8 mouse cellular contexts compared by ENCODE assay signal in the genomic region with DNA sequence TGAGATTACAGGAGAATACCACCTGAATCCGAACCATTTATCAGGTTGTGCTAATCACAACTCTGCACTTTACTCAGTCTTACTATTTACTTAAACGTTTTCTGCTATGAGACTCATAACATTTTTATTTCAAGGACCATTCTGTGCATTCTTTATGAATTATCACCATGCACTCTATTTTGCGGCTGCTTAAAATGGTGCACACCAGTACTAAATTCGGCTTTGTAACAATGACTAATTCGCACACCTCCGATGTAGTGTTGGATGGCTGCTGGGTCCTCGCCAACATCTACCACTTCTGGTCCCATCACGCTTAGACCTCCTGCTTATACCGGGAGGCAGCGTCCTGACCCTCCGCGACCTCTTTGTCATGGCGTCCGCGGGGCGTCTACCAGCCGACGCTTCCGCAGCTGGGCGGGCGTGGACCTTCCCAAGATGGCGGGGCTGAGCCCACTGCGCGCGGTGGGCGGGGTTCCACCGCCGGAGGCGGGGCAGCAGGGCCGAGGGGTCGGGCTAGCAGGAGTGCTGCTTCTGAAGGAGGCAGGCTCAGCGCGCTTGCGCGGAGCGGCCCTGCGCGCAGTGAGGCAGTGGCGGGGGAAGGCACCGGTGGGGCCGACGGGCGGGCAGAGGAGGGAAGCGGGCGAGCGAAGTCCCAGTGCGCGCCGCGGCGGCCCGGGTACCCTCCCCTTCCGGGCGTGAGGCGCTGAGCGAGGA. TPM values are rescaled to one million over a fixed set of nuclear protein-coding genes. Genes with fewer than 3 reads are reported as not detected.
DNase-seq lines count a peak whose midpoint lies in the region; ATAC-seq and TF ChIP-seq lines count a peak whose summit lies in the region.

A gene (plus strand): TSS at position 590 of the 714 bp plus-strand sequence.

- DNase-seq in CD4-positive helper T cell, adult 2 months (ENCODE audit: low read depth, low spot score), result peak; percentile 100
- peak; percentile 95 for DNase-seq in brain, embryonic 18.5 days (ENCODE audit: low read depth, low spot score)
- DNase-seq in kidney, postnatal 0 days (ENCODE audit: low spot score), result peak; percentile 97
- peak; percentile 99 for DNase-seq in liver, embryonic 11.5 days (ENCODE audit: low spot score)
- peak; percentile 99 for DNase-seq in naive thymus-derived CD4-positive, alpha-beta T cell, adult 2 months (ENCODE audit: low read depth)

- peak within 1 kb of the TSS; percentile 96 for H3K9ac ChIP-seq in heart, embryonic 12.5 days
- H3K9ac ChIP-seq in kidney, postnatal 0 days (ENCODE audit: low read depth, low read length), result peak within 1 kb of the TSS; percentile 95
- H3K9ac ChIP-seq in liver, embryonic 11.5 days (ENCODE audit: low read depth, low read length), result peak within 1 kb of the TSS; percentile 87
- peak within 1 kb of the TSS; percentile 95 for H3K9ac ChIP-seq in stomach, embryonic 14.5 days (replicated peaks; ENCODE audit: low read depth, low read length)

- 2% methylated on average over 54 of the region's 56 CpGs for WGBS in heart, embryonic 12.5 days
- 2% methylated on average over 51 of the region's 56 CpGs for WGBS in kidney, postnatal 0 days
- 2% methylated on average over 53 of the region's 56 CpGs for WGBS in liver, embryonic 11.5 days
- WGBS in stomach, embryonic 14.5 days, result 3% methylated on average over 53 of the region's 56 CpGs

- no peaks in the 10 kb centered on the region for H3K9me3 ChIP-seq in heart, embryonic 12.5 days (replicated peaks)
- no peaks in the 10 kb centered on the region for H3K9me3 ChIP-seq in kidney, postnatal 0 days (replicated peaks; ENCODE audit: low read length)
- no peaks in the 10 kb centered on the region for H3K9me3 ChIP-seq in liver, embryonic 11.5 days (ENCODE audit: control insufficient read depth, low read length)
- no peaks in the 10 kb centered on the region for H3K9me3 ChIP-seq in stomach, embryonic 14.5 days (ENCODE audit: control insufficient read depth, low read depth, low read length)

- H3K4me3 ChIP-seq in heart, embryonic 12.5 days, result peak within 1 kb of the TSS; percentile 88
- peak within 1 kb of the TSS; percentile 98 for H3K4me3 ChIP-seq in kidney, postnatal 0 days (replicated peaks; ENCODE audit: low read depth, low read length)
- peak within 1 kb of the TSS; percentile 76 for H3K4me3 ChIP-seq in liver, embryonic 11.5 days (ENCODE audit: low read depth, low read length)
- H3K4me3 ChIP-seq in stomach, embryonic 14.5 days (ENCODE audit: low read depth, low read length), result peak within 1 kb of the TSS; percentile 99

- no peak for TF ChIP-seq CTCF in kidney, postnatal 0 days (IDR thresholded peaks at IDR 0.05; ENCODE audit: low read depth)

- ATAC-seq in erythroid progenitor cell, adult 5-6 weeks (replicated peaks; ENCODE audit: low FRiP score, poor library complexity, severe bottlenecking), result peak; percentile 94
- ATAC-seq in heart, embryonic 12.5 days (ENCODE audit: insufficient number of reproducible peaks, low FRiP score), result peak; percentile 93
- peak; percentile 95 for ATAC-seq in kidney, postnatal 0 days (replicated peaks; ENCODE audit: low FRiP score, low read depth)
- peak; percentile 93 for ATAC-seq in liver, embryonic 11.5 days (replicated peaks; ENCODE audit: low FRiP score)
- peak; percentile 94 for ATAC-seq in stomach, embryonic 14.5 days (ENCODE audit: insufficient number of reproducible peaks, insufficient read depth, low FRiP score, low read depth)

- H3K4me1 ChIP-seq in heart, embryonic 12.5 days (replicated peaks), result peaks cover 13% of the 10 kb centered on the region
- H3K4me1 ChIP-seq in kidney, postnatal 0 days (replicated peaks; ENCODE audit: insufficient read depth, low read length), result 0 out of 2 replicates have a peak, but pooled peaks cover 3% of the 10 kb centered on the region
- peaks cover 7% of the 10 kb centered on the region for H3K4me1 ChIP-seq in liver, embryonic 11.5 days (replicated peaks; ENCODE audit: control insufficient read depth, insufficient read depth, low read length)
- H3K4me1 ChIP-seq in stomach, embryonic 14.5 days (ENCODE audit: control insufficient read depth, insufficient read depth, low read length), result peaks cover 11% of the 10 kb centered on the region; the same call in 1 of the 2 replicates

- H3K27me3 ChIP-seq in heart, embryonic 12.5 days (replicated peaks), result no peaks in the 10 kb centered on the region
- H3K27me3 ChIP-seq in kidney, postnatal 0 days (ENCODE audit: insufficient read depth, low read length), result no peaks in the 10 kb centered on the region
- no peaks in the 10 kb centered on the region for H3K27me3 ChIP-seq in liver, embryonic 11.5 days (replicated peaks; ENCODE audit: control insufficient read depth, insufficient read depth, low read length)
- H3K27me3 ChIP-seq in stomach, embryonic 14.5 days (ENCODE audit: control insufficient read depth, insufficient read depth, low read length), result no peaks in the 10 kb centered on the region

- peak within 1 kb of the TSS; percentile 98 for H3K27ac ChIP-seq in heart, embryonic 12.5 days (ENCODE audit: poor library complexity, severe bottlenecking)
- H3K27ac ChIP-seq in kidney, postnatal 0 days, result peak within 1 kb of the TSS; percentile 97
- H3K27ac ChIP-seq in liver, embryonic 11.5 days (ENCODE audit: low read depth, low read length), result peak within 1 kb of the TSS; percentile 98
- H3K27ac ChIP-seq in stomach, embryonic 14.5 days (ENCODE audit: low read length), result peak within 1 kb of the TSS; percentile 99

- H3K36me3 ChIP-seq in heart, embryonic 12.5 days, result no peaks in the 10 kb centered on the region
- H3K36me3 ChIP-seq in kidney, postnatal 0 days (ENCODE audit: insufficient read depth, low read length), result no peaks in the 10 kb centered on the region
- H3K36me3 ChIP-seq in liver, embryonic 11.5 days (ENCODE audit: control insufficient read depth, insufficient read depth, low read length), result no peaks in the 10 kb centered on the region
- H3K36me3 ChIP-seq in stomach, embryonic 14.5 days (ENCODE audit: control insufficient read depth, insufficient read depth, low read length), result no peaks in the 10 kb centered on the region

- peak within 1 kb of the TSS; percentile 63 for H3K4me2 ChIP-seq in heart, embryonic 12.5 days
- peak within 1 kb of the TSS; percentile 71 for H3K4me2 ChIP-seq in kidney, postnatal 0 days (ENCODE audit: low read length)
- peak within 1 kb of the TSS; percentile 75 for H3K4me2 ChIP-seq in liver, embryonic 11.5 days
- H3K4me2 ChIP-seq in stomach, embryonic 14.5 days (replicated peaks; ENCODE audit: low read depth, low read length), result peak within 1 kb of the TSS; percentile 65

RNA-seq across cellular contexts. Expression of the gene that starts here (rescaled TPM):
- 19.8 and 21.0 TPM in 2 replicates for total RNA-seq in erythroid progenitor cell, adult 5-6 weeks (2015; ENCODE audit: low replicate concordance)
- total RNA-seq in erythroid progenitor cell, adult 5-6 weeks (2017; ENCODE audit: low replicate concordance), result 11.3 and 16.6 TPM in 2 replicates
- 68.5 and 71.0 TPM in 2 replicates for polyA plus RNA-seq in heart, embryonic 12.5 days (2016; fragmentation: Nextera tagmentation; extraction: Ambion mirVana)
- polyA plus RNA-seq in kidney, postnatal 0 days (2015; fragmentation: Nextera tagmentation; extraction: Ambion mirVana), result 61.2 and 63.4 TPM in 2 replicates
- polyA plus RNA-seq in liver, embryonic 11.5 days (2014; fragmentation: Nextera tagmentation; extraction: Ambion mirVana), result 61.9 and 66.2 TPM in 2 replicates
- 70.1 and 72.5 TPM in 2 replicates for polyA plus RNA-seq in stomach, embryonic 14.5 days (2014; fragmentation: Nextera tagmentation; extraction: Ambion mirVana)

Comparison
In these comparisons a context has a peak if more than half of its experiments do, and no peak if none do; other contexts are left out.
1. Peak in every context shown above with its lines: DNase-seq, ATAC-seq, H3K4me3 ChIP-seq and H3K27ac ChIP-seq.